Mouse (Mus musculus): Measurements from ENCODE around the gene Kcnh6. TPM values are rescaled to one million over a fixed set of nuclear protein-coding genes. Genes with fewer than 3 reads are reported as not detected.

The Kcnh6 gene
- 0.31 and 0.33 TPM in 2 replicates for polyA plus RNA-seq (2016; fragmentation: Nextera tagmentation; extraction: Ambion mirVana)

DNA sequence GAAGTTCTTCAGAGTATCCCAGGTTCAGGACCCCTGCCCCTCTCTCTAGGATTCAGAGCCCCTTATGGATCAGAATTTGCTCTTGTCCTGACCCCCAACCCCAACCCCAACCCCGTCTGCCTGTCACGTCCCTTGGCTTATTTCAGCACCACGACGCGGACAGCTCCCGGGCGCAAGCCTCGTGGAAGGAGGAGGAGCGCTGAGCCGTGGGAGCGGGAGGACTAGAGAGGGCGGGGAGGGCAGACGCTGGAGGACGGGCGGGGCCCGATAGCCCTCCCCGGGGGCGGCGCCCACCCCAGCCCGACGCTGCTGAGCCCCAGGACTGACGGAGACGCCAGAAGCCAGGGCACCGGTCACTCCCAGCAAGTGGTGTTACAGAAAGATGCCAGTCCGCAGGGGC is at the start of gene Kcnh6:
Gene Kcnh6, plus strand, starts transcription at position 304 of the 400 bp plus-strand sequence.
- peak; percentile 73 for DNase-seq (ENCODE audit: low spot score)
- WGBS, result 0% methylated on average over 24 of the region's 25 CpGs
- Histone ChIP-seq H3K9me3 (replicated peaks) (no peaks in the 10 kb centered on the region), H3K27ac (replicated peaks) (no peak within 1 kb of the TSS), H3K4me3 (peak within 1 kb of the TSS; percentile 41), H3K27me3 (ENCODE audit: low read depth, poor library complexity, severe bottlenecking) (peaks cover 16% of the 10 kb centered on the region), H3K36me3 (no peaks in the 10 kb centered on the region), H3K4me1 (peaks cover 20% of the 10 kb centered on the region)

DNA sequence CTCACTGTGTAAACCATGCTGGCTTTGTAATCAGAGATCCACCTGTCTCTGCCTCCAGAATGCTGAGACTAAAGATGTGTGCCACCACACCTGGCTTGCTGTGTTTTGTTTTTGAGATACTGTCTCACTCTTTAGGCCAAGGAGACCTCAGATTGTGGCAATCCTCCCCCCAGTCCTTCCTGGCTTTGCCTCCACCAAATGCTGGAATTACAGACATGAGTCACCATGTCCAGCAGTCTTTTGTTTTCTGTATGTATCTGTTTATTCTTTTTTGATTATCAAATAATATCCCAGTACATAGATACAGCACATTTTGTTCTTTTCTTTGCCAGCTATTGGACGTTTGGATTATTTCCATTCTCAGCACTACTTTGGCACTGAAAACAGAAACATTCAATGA is 49.4 kb upstream of the Kcnh6 start:
- Histone ChIP-seq H3K27ac (replicated peaks) (no peak overlapping the region), H3K4me3 (no peak overlapping the region), H3K27me3 (ENCODE audit: low read depth, poor library complexity, severe bottlenecking) (no peaks in the 10 kb centered on the region), H3K36me3 (no peaks in the 10 kb centered on the region), H3K4me1 (peaks cover 9% of the 10 kb centered on the region), H3K9me3 (replicated peaks) (no peaks in the 10 kb centered on the region)
- 69% methylated on average over 1 of the region's 1 CpGs for WGBS
- DNase-seq (ENCODE audit: low spot score), result no peak

DNA sequence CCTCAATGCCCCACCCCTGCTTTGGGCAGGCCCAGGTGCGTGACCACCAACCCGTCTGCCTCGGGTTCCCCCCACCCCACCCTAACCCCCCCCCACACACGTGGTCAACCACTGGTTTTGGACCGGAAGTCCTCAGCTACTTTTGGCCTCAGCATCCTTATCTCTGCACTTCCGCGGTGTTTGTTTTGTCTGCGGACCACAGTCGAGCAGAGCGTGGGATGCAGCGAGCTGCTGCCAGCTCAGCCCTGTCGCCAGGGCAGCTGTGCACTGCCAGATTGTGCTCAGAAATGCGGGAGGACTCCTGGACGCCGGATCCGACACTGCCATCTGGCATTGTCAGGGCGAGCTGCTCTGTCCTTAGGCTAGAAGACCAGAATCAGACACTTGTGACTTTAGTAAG is 48.6 kb upstream of the Kcnh6 start:
- WGBS, result 62% methylated on average over 17 of the region's 17 CpGs
- H3K4me1 ChIP-seq, result peaks cover 9% of the 10 kb centered on the region
- H3K4me3 ChIP-seq, result no peak overlapping the region
- H3K36me3 ChIP-seq, result no peaks in the 10 kb centered on the region
- no peak overlapping the region for H3K27ac ChIP-seq (replicated peaks)
- no peak for DNase-seq (ENCODE audit: low spot score)
- no peaks in the 10 kb centered on the region for H3K27me3 ChIP-seq (ENCODE audit: low read depth, poor library complexity, severe bottlenecking)
- no peaks in the 10 kb centered on the region for H3K9me3 ChIP-seq (replicated peaks)

DNA sequence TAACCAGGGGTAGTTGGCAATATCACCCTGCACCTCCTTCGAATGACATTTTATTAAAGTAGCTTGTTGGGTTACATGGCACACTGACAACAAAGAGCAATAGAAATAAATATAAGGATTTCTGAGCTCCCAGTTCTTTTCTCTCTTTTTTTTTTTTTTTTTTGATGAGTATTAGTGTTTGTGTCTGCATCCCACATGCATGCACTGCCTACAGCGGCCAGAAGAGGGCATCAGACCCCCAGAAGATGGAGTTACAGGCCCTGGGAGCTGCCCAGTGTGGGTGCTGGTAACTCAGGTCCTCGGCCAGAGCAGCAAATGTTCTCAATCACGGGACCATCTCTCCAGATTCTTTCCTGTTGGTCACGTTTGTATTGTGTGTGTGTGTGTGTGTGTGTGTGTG is 43.2 kb upstream of the Kcnh6 start:
- Histone ChIP-seq H3K27ac (replicated peaks) (no peak overlapping the region), H3K36me3 (no peaks in the 10 kb centered on the region), H3K9me3 (replicated peaks) (no peaks in the 10 kb centered on the region), H3K4me1 (peaks cover 21% of the 10 kb centered on the region), H3K27me3 (ENCODE audit: low read depth, poor library complexity, severe bottlenecking) (peaks cover 44% of the 10 kb centered on the region), H3K4me3 (no peak overlapping the region)
- DNase-seq (ENCODE audit: low spot score), result no peak
- 60% methylated on average over 5 of the region's 5 CpGs for WGBS

DNA sequence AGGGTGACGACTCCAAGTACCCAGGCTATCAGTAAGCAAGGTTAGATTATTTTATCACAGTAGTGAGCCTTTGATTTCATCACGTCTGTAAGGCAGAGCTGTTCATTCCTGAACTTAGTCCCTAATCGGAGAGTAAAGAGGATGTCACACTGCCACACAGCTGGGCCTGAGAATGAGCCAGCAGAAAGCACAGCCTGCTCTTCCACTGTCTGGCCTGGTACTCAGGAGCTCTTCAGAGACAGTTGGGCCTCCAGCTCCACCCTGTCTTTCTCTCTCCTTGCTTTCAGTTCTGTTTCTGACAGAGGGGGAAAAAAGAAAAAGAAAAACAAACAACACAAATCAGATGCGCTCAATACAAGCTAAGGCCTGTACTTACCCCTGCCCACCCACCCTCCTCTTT is 41.6 kb upstream of the Kcnh6 start:
- H3K9me3 ChIP-seq (replicated peaks), result no peaks in the 10 kb centered on the region
- DNase-seq (ENCODE audit: low spot score), result no peak
- 66% methylated on average over 4 of the region's 4 CpGs for WGBS
- peaks cover 60% of the 10 kb centered on the region for H3K27me3 ChIP-seq (ENCODE audit: low read depth, poor library complexity, severe bottlenecking)
- H3K36me3 ChIP-seq, result no peaks in the 10 kb centered on the region
- H3K27ac ChIP-seq (replicated peaks), result no peak overlapping the region
- peaks cover 20% of the 10 kb centered on the region for H3K4me1 ChIP-seq
- H3K4me3 ChIP-seq, result no peak overlapping the region

DNA sequence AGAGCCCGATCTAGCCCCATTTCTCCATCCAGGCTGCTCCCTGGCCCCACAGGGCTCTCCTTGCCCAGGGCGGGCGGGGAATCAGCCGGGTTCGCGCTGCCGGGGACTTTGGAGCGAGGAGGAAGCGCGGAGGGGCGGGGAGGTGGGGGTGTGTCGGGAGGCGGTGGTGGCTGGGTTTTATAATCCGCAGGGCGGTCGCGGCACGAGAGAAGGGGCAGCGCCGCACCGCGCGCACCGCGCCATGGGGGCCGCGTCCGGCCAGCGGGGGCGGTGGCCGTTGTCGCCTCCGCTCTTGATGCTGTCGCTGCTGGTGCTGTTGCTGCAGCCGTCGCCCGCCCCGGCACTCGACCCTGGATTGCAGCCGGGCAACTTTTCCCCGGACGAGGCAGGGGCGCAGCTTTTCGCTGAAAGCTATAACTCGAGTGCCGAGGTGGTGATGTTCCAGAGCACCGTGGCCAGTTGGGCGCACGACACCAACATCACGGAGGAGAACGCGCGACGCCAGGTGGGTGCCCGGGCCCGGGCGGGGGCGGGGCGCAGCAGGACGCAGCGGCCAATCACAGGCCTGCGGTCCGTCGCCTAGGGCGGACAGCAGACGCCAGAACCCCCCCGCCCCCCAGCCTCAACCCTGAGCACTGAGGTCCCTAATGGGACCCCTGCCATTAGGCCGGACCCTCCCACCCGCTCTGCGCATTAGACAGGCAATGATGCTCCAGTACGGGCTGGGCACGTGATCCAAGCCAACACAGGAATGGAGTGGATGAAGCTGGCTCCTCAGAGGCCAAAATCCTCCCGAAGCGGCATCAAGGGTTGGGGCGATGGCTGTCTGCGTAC is 40.0 kb upstream of the Kcnh6 start, which contains the start of gene Ace:
Gene Ace, plus strand, starts transcription at position 205 of the 834 bp plus-strand sequence.
- H3K27ac ChIP-seq (replicated peaks), result peak within 1 kb of the TSS; percentile 63
- H3K4me1 ChIP-seq, result peaks cover 20% of the 10 kb centered on the region
- WGBS, result under 1% methylated on average over 75 of the region's 76 CpGs
- DNase-seq (ENCODE audit: low spot score), result peak; percentile 56
- H3K27me3 ChIP-seq (ENCODE audit: low read depth, poor library complexity, severe bottlenecking), result peaks cover 62% of the 10 kb centered on the region
- peak within 1 kb of the TSS; percentile 69 for H3K4me3 ChIP-seq
- H3K9me3 ChIP-seq (replicated peaks), result no peaks in the 10 kb centered on the region
- no peaks in the 10 kb centered on the region for H3K36me3 ChIP-seq

DNA sequence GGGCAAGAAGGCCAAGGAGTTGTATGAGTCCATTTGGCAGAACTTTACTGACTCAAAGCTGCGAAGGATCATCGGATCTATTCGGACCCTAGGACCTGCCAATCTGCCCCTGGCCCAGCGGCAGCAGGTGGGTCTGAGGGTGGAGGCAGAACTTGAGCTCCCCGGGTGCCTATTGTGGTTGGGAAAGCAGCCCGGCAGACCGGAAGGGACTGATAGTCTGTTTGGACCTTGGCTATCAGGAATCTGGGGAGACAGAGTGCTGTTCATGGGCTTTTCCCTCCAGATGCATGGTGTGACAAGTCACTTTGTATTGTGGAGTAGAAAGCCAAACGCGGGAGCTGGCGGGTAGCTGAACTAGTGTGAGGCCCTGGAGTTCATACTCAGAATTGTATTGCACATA is 39.0 kb upstream of the Kcnh6 start:
- Histone ChIP-seq H3K27ac (replicated peaks) (no peak overlapping the region), H3K4me3 (peak overlapping the region; percentile 69; the same call in 1 of the 2 replicates), H3K4me1 (peaks cover 20% of the 10 kb centered on the region), H3K9me3 (replicated peaks) (no peaks in the 10 kb centered on the region), H3K36me3 (no peaks in the 10 kb centered on the region), H3K27me3 (ENCODE audit: low read depth, poor library complexity, severe bottlenecking) (peaks cover 63% of the 10 kb centered on the region)
- DNase-seq (ENCODE audit: low spot score), result no peak
- WGBS, result 45% methylated on average over 10 of the region's 10 CpGs

DNA sequence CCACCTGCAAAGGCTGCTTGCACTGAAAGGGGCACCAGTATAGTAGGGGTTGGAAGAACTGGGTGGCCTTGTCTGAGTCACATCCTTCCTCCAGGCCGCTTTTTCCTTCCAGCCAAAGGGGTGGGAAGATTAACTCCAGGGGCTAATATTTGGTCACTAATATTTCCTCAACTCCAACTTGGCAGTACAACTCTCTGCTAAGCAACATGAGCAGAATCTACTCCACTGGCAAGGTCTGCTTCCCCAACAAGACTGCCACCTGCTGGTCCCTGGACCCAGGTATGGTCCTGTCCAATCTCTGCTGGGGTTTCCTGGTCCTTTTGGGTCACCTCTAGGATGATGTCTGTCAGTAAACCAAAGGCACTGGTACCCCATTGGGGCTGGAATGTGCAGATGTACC is 38.4 kb upstream of the Kcnh6 start:
- peaks cover 20% of the 10 kb centered on the region for H3K4me1 ChIP-seq
- DNase-seq (ENCODE audit: low spot score), result no peak
- H3K4me3 ChIP-seq, result no peak overlapping the region
- no peaks in the 10 kb centered on the region for H3K9me3 ChIP-seq (replicated peaks)
- no peaks in the 10 kb centered on the region for H3K36me3 ChIP-seq
- no peak overlapping the region for H3K27ac ChIP-seq (replicated peaks)
- 31% methylated on average over 1 of the region's 1 CpGs for WGBS
- peaks cover 69% of the 10 kb centered on the region for H3K27me3 ChIP-seq (ENCODE audit: low read depth, poor library complexity, severe bottlenecking)

DNA sequence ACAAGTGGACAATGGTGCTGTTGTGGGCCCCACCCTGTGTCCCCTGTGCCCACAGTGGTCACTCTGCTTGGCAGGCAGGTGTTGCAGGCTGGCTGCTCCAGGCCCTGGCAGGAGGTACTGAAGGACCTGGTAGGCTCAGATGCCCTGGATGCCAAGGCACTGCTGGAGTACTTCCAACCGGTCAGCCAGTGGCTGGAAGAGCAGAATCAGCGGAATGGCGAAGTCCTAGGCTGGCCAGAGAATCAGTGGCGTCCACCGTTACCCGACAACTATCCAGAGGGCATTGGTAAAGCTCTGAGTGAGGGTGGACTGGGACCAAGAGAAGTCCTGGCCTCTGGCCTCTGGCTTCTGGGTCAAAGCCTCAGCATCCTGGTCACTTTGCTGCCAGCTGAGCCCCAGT is 33.3 kb upstream of the Kcnh6 start:
- no peak for DNase-seq (ENCODE audit: low spot score)
- Histone ChIP-seq H3K9me3 (replicated peaks) (no peaks in the 10 kb centered on the region), H3K36me3 (no peaks in the 10 kb centered on the region), H3K4me1 (no peaks in the 10 kb centered on the region), H3K27me3 (ENCODE audit: low read depth, poor library complexity, severe bottlenecking) (peaks cover 27% of the 10 kb centered on the region), H3K4me3 (no peak overlapping the region), H3K27ac (replicated peaks) (no peak overlapping the region)
- WGBS, result 92% methylated on average over 6 of the region's 6 CpGs

DNA sequence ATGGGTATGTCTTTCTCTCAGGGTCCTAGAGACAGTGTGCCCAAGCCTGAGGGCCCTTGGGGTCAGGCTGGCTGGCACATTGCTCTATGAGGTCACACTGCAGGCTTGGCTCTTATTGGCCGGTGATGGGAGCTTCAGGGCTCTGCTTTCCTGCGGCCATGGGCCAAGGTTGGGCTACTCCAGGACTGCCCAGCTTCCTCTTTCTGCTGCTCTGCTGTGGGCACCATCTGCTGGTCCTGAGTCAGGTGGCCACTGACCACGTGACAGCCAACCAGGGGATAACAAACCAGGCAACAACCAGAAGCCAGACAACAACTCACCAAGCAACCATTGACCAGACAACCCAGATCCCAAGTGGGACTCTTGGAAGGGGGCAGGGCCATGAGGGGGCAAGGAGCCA is 32.9 kb upstream of the Kcnh6 start:
- no peak overlapping the region for H3K27ac ChIP-seq (replicated peaks)
- WGBS, result 85% methylated on average over 3 of the region's 3 CpGs
- no peak for DNase-seq (ENCODE audit: low spot score)
- no peak overlapping the region for H3K4me3 ChIP-seq
- H3K27me3 ChIP-seq (ENCODE audit: low read depth, poor library complexity, severe bottlenecking), result peaks cover 22% of the 10 kb centered on the region
- H3K9me3 ChIP-seq (replicated peaks), result no peaks in the 10 kb centered on the region
- no peaks in the 10 kb centered on the region for H3K36me3 ChIP-seq
- H3K4me1 ChIP-seq, result no peaks in the 10 kb centered on the region

DNA sequence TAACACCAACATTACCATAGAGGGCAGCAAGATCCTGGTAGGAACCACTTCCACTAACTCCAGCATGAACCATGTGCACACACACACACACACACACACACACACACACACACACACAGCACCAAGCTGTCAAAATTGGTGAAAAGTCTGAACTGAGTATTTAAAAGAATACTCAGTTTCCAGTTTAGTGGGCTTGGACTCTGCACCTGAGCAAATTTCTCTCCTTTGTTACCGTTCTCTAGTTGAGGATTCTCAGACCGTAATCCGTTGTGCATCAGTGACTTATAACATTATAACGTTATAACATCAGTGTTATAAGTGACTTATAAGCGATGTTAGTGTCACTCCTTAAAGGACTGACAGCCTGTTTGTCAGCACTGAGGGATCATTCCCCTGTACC is 32.3 kb upstream of the Kcnh6 start:
- Histone ChIP-seq H3K27ac (replicated peaks) (no peak overlapping the region), H3K9me3 (replicated peaks) (no peaks in the 10 kb centered on the region), H3K4me3 (no peak overlapping the region), H3K4me1 (no peaks in the 10 kb centered on the region), H3K27me3 (ENCODE audit: low read depth, poor library complexity, severe bottlenecking) (peaks cover 16% of the 10 kb centered on the region), H3K36me3 (no peaks in the 10 kb centered on the region)
- no peak for DNase-seq (ENCODE audit: low spot score)
- WGBS, result 94% methylated on average over 5 of the region's 5 CpGs

DNA sequence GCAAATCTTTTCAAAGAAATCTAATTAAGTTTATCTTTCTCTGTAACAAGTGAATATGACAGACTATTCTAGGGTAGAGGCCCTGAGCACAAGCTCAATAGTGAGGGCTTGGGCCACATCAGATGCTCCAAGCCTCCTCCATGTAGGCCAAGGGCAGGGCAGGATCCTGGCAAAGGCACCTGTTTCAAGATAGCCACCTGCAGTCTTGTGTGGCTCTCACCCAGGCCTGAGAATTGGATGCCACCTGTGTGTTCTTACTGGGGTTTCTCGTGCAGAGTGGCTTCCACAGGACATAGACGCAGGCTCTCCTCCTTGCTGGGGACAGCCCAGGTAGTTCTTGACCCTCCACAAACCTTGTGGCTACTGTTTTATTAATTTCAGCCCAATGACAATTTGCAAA is 29.7 kb upstream of the Kcnh6 start:
- Histone ChIP-seq H3K27ac (replicated peaks) (no peak overlapping the region), H3K4me3 (no peak overlapping the region), H3K9me3 (replicated peaks) (no peaks in the 10 kb centered on the region), H3K36me3 (no peaks in the 10 kb centered on the region), H3K4me1 (no peaks in the 10 kb centered on the region), H3K27me3 (ENCODE audit: low read depth, poor library complexity, severe bottlenecking) (0 out of 2 replicates have a peak, but pooled peaks cover 8% of the 10 kb centered on the region)
- no peak for DNase-seq (ENCODE audit: low spot score)
- WGBS, result 86% methylated on average over 2 of the region's 2 CpGs

DNA sequence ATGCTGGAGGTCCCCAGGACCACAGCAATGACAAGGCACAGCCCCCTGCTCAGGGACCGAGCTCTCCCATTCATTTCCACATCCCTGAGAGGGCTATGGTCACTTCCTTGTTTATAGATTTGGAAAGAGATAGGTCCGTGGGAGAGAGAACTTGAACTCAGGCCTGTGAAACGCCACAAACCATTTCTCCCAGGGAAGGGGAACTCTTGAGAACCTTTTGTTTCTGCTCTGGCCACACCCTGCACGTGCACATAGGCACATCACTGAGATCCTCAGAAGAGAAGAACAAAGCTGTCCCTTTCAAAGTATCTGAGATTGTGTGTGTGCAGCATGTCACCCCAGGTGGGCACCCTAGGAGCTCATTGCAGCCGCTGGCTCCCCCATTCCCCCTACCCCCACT is 29.3 kb upstream of the Kcnh6 start:
- no peaks in the 10 kb centered on the region for H3K9me3 ChIP-seq (replicated peaks)
- H3K36me3 ChIP-seq, result no peaks in the 10 kb centered on the region
- H3K4me3 ChIP-seq, result no peak overlapping the region
- H3K27ac ChIP-seq (replicated peaks), result no peak overlapping the region
- 0 out of 2 replicates have a peak, but pooled peaks cover 8% of the 10 kb centered on the region for H3K27me3 ChIP-seq (ENCODE audit: low read depth, poor library complexity, severe bottlenecking)
- DNase-seq (ENCODE audit: low spot score), result no peak
- no peaks in the 10 kb centered on the region for H3K4me1 ChIP-seq
- 73% methylated on average over 5 of the region's 5 CpGs for WGBS

Data from midbrain, embryonic 10.5 days (tissue).